Mouse (Mus musculus): ENCODE results near the gene Il21r. TPM values are rescaled to one million over a fixed set of nuclear protein-coding genes. Genes with fewer than 3 reads are reported as not detected.

Gene Il21r
- polyA plus RNA-seq, 1 experiment from 2014 or later = 0.17 TPM

DNA sequence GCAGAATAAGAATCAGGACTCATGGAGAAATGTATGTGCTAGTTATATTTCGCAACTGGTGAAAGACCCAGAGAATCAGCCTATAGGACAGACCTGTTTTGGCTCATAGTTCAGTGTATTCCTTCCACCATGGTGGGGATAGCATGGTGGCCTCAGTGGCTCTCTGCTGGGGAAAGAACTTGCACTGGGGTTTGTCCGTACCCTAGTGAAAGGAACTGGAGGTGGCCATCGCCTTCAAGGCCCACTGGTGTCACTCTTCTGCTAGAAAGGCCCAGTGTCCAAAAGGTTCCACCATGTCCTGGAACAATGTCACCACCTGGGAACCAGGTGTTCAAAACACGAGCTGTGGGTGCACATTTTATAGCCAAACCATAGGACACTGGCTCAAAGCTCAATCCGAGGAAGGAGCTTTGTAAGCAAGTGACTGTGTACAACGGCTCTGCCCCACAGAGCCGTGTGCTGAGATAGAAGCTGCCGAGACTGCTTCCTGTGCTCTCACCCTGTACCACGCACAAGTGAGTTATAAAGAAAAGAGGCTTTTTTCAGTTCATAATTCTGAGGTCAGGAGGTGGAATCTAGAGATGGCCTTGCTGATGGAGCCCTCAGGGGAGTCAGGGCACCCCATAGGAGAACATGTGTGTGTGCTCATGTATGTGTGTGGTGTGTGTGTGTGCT is 23.5 kb upstream of the Il21r start:
- Histone ChIP-seq H3K27me3 (replicated peaks; ENCODE audit: control insufficient read depth, insufficient read depth, low read length) (no peaks in the 10 kb centered on the region), H3K4me3 (ENCODE audit: low read depth, low read length) (no peak overlapping the region), H3K4me1 (ENCODE audit: control insufficient read depth, insufficient read depth, low read length) (no peaks in the 10 kb centered on the region), H3K27ac (ENCODE audit: low read depth, low read length) (no peak overlapping the region), H3K9ac (ENCODE audit: low read length) (no peak overlapping the region), H3K4me2 (ENCODE audit: low read length) (no peak overlapping the region), H3K36me3 (ENCODE audit: control insufficient read depth, insufficient read depth, low read length) (no peaks in the 10 kb centered on the region), H3K9me3 (replicated peaks; ENCODE audit: control insufficient read depth, low read length) (no peaks in the 10 kb centered on the region)
- WGBS = 87% methylated on average over 9 of the region's 9 CpGs
- no peak for DNase-seq (ENCODE audit: low spot score)
- ATAC-seq = no peak

DNA sequence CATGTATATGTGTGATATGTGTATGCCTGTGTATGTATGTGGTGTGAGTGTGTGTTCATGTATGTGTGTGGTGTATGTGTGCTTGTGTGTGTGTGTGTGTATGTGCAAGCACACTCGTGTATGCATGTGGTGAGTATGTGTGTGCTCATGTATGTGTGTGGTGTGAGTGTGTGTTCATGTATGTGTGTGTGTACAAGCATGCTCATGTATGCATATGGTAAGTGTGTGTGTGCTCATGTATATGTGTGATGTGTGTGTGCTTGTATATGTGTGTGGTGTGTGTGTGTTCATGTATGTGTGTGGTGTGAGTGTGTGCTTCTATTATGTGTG is 23.0 kb upstream of the Il21r start:
- 97% methylated on average over 1 of the region's 1 CpGs for WGBS

DNA sequence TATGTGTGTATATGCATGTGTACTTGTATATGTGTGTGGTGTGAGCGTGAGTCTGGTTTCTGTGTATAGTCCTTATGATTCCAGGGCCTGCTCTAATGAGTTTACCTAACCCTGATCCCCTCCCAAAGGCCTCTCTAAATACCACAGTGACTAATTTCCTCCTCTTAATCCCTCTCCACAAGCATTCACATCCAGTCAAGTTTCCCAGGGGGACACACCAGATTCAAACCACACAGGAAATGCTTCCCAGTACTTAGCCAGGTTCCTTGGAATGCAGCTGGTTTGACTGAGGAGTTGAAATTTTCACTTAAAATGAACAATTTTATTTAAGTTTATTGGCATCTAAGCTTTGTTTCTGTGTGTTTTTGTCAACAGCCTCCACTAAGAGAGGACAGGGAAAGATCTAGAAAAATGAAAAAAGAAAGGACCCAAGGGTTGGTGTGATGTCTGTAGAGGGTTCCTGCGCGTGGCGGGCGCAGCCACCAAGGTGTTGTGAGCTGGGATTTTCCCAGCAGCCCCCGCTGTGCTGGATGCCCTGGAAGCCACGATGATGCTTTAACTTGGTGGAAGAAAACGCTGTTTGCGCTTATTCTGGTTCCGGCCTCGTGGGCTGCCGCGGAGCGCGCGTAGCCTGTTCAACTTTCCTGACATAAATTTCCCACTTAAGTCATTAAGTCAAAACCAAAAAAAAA is 22.5 kb upstream of the Il21r start:
- no peak for ATAC-seq
- 6% methylated on average over 16 of the region's 16 CpGs for WGBS

More for the DNA sequence above, 23.0 kb upstream of the Il21r start:
- Histone ChIP-seq H3K27ac (ENCODE audit: low read depth, low read length) (no peak overlapping the region), H3K4me1 (ENCODE audit: control insufficient read depth, insufficient read depth, low read length) (no peaks in the 10 kb centered on the region), H3K27me3 (replicated peaks; ENCODE audit: control insufficient read depth, insufficient read depth, low read length) (no peaks in the 10 kb centered on the region), H3K9ac (ENCODE audit: low read length) (no peak overlapping the region), H3K4me3 (ENCODE audit: low read depth, low read length) (no peak overlapping the region), H3K36me3 (ENCODE audit: control insufficient read depth, insufficient read depth, low read length) (no peaks in the 10 kb centered on the region), H3K9me3 (replicated peaks; ENCODE audit: control insufficient read depth, low read length) (no peaks in the 10 kb centered on the region), H3K4me2 (ENCODE audit: low read length) (no peak overlapping the region)
- ATAC-seq = no peak
- no peak for DNase-seq (ENCODE audit: low spot score)

DNA sequence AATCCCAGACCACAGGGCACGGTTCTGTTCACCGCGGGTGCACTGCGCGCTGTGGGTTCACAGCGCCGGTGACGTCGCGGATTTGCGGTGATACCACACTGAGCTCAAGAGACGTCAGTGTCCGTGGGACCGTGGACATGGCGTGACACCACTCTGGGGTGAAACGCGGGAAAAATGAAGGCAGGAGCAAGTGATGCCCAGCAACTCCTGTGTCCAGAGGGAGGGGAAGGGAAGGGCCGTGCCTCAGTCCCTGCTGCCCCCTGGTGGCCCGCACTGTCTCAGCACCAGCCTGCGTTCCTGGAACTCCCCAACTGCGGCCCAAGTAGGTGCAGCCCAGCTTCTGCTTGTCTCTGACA is 21.9 kb upstream of the Il21r start:
- Histone ChIP-seq H3K27me3 (replicated peaks; ENCODE audit: control insufficient read depth, insufficient read depth, low read length) (no peaks in the 10 kb centered on the region), H3K9ac (ENCODE audit: low read length) (peak overlapping the region; percentile 59), H3K4me3 (ENCODE audit: low read depth, low read length) (peak overlapping the region; percentile 40), H3K9me3 (replicated peaks; ENCODE audit: control insufficient read depth, low read length) (no peaks in the 10 kb centered on the region), H3K36me3 (ENCODE audit: control insufficient read depth, insufficient read depth, low read length) (no peaks in the 10 kb centered on the region), H3K27ac (ENCODE audit: low read depth, low read length) (no peak overlapping the region), H3K4me2 (ENCODE audit: low read length) (peak overlapping the region; percentile 91), H3K4me1 (ENCODE audit: control insufficient read depth, insufficient read depth, low read length) (no peaks in the 10 kb centered on the region)
- peak; percentile 84 for DNase-seq (ENCODE audit: low spot score)
- peak; percentile 86 for ATAC-seq
- 2% methylated on average over 21 of the region's 21 CpGs for WGBS

More for the DNA sequence above, 22.5 kb upstream of the Il21r start:
- Histone ChIP-seq H3K4me1 (ENCODE audit: control insufficient read depth, insufficient read depth, low read length) (no peaks in the 10 kb centered on the region), H3K27ac (ENCODE audit: low read depth, low read length) (no peak overlapping the region), H3K36me3 (ENCODE audit: control insufficient read depth, insufficient read depth, low read length) (no peaks in the 10 kb centered on the region), H3K4me3 (ENCODE audit: low read depth, low read length) (peak overlapping the region; percentile 40), H3K9me3 (replicated peaks; ENCODE audit: control insufficient read depth, low read length) (no peaks in the 10 kb centered on the region), H3K9ac (ENCODE audit: low read length) (peak overlapping the region; percentile 59), H3K4me2 (ENCODE audit: low read length) (peak overlapping the region; percentile 91), H3K27me3 (replicated peaks; ENCODE audit: control insufficient read depth, insufficient read depth, low read length) (no peaks in the 10 kb centered on the region)
- peak; percentile 34 for DNase-seq (ENCODE audit: low spot score)

DNA sequence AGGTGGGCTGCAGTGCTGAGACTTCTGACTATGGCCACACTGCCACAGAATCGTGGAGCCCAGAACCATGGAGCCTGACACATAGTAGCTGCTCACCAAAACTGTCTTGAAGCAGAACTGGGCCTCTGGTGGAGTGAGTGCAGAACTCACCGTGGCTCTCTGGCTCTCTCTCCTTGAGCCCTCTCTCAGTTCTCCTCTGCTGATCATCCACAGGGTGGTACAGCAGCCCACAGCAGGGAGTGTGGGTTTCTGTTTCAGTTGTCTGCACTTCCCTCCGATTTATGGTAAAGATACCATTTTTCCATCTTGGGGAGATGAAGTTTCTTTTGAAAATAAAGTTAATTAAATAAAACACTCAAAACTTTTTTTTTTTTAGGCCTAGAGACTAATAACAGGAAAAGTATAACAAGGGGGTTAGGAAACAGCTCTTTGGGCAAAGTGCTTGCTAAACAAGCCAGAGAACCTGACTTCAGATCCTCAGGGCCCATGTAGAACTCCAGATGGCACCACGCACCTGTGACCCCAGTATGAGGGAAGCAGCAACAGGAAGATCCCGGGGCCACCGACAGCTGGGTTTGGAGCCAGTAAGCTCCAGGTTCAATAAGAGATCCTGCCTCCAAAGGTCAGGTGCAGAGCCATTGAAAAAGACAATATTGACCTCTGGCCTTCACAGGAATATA is 19.8 kb upstream of the Il21r start:
- no peaks in the 10 kb centered on the region for H3K9me3 ChIP-seq (replicated peaks; ENCODE audit: control insufficient read depth, low read length)
- H3K36me3 ChIP-seq (ENCODE audit: control insufficient read depth, insufficient read depth, low read length) = no peaks in the 10 kb centered on the region
- no peak overlapping the region for H3K9ac ChIP-seq (ENCODE audit: low read length)
- 71% methylated on average over 6 of the region's 6 CpGs for WGBS
- no peak for ATAC-seq
- no peak overlapping the region for H3K27ac ChIP-seq (ENCODE audit: low read depth, low read length)
- H3K4me1 ChIP-seq (ENCODE audit: control insufficient read depth, insufficient read depth, low read length) = no peaks in the 10 kb centered on the region
- H3K4me3 ChIP-seq (ENCODE audit: low read depth, low read length) = no peak overlapping the region
- no peak for DNase-seq (ENCODE audit: low spot score)
- H3K4me2 ChIP-seq (ENCODE audit: low read length) = no peak overlapping the region
- H3K27me3 ChIP-seq (replicated peaks; ENCODE audit: control insufficient read depth, insufficient read depth, low read length) = no peaks in the 10 kb centered on the region

DNA sequence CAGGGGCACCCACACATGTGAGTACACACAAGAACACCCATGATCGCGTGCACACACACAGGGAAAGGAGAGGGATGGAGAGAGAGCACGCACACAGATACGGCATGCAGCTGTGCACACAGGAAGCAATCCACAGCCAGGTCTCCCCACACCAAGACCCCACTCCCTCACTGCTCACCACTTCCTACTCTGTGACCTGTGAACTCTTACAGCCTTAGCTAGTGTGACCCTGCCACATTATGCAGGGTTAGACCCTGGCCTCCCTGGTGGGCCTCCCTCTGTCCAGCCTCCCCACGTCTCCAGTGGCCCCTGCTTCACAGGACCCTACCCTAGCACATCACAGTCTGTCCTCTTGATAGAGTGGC is 19.2 kb upstream of the Il21r start:
- Histone ChIP-seq H3K27ac (ENCODE audit: low read depth, low read length) (no peak overlapping the region), H3K36me3 (ENCODE audit: control insufficient read depth, insufficient read depth, low read length) (no peaks in the 10 kb centered on the region), H3K4me3 (ENCODE audit: low read depth, low read length) (no peak overlapping the region), H3K9me3 (replicated peaks; ENCODE audit: control insufficient read depth, low read length) (no peaks in the 10 kb centered on the region), H3K9ac (ENCODE audit: low read length) (no peak overlapping the region), H3K4me2 (ENCODE audit: low read length) (no peak overlapping the region), H3K27me3 (replicated peaks; ENCODE audit: control insufficient read depth, insufficient read depth, low read length) (no peaks in the 10 kb centered on the region), H3K4me1 (ENCODE audit: control insufficient read depth, insufficient read depth, low read length) (no peaks in the 10 kb centered on the region)
- WGBS = 78% methylated on average over 5 of the region's 5 CpGs
- ATAC-seq = no peak
- no peak for DNase-seq (ENCODE audit: low spot score)

DNA sequence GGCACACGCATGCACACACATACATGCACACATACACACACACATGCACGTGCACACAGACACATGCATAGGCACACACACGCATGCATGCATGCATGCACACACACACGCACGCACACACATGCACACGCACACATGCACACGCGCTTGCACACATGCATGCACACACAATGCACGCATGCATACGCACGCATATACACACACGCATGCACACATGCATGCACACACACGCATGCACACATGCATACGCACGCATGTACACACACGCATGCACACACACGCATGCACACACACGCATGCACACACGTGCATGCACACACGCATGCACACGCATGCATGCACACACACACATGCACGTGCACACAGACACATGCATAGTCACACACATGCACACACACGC is 16.9 kb upstream of the Il21r start:
- Histone ChIP-seq H3K9ac (ENCODE audit: low read length) (no peak overlapping the region), H3K9me3 (replicated peaks; ENCODE audit: control insufficient read depth, low read length) (no peaks in the 10 kb centered on the region), H3K36me3 (ENCODE audit: control insufficient read depth, insufficient read depth, low read length) (no peaks in the 10 kb centered on the region), H3K4me3 (ENCODE audit: low read depth, low read length) (no peak overlapping the region), H3K4me2 (ENCODE audit: low read length) (no peak overlapping the region), H3K27ac (ENCODE audit: low read depth, low read length) (no peak overlapping the region), H3K4me1 (ENCODE audit: control insufficient read depth, insufficient read depth, low read length) (no peaks in the 10 kb centered on the region), H3K27me3 (replicated peaks; ENCODE audit: control insufficient read depth, insufficient read depth, low read length) (no peaks in the 10 kb centered on the region)
- ATAC-seq (no peak), DNase-seq (ENCODE audit: low spot score) (no peak)
- 97% methylated on average over 23 of the region's 23 CpGs for WGBS

DNA sequence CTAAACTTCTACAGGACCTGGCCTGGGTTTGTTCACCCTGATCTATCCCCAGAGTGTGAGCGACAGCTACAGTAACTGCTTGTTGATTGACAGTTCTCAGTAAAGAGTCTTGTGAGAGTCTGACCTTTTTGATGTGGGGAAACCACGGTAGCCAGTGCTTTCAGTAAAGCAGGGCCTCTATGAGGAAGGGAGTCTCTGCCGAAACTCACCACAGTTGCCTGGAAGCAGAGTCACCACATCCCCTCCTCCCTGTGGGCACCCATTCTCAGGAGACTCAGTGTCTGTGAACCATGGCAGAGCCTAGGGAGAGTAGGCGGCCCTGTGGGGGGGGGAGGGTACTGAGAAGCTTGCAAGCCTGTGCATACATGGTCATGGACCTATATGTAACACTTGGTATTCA is 14.5 kb upstream of the Il21r start:
- no peak for ATAC-seq
- no peak overlapping the region for H3K4me3 ChIP-seq (ENCODE audit: low read depth, low read length)

DNA sequence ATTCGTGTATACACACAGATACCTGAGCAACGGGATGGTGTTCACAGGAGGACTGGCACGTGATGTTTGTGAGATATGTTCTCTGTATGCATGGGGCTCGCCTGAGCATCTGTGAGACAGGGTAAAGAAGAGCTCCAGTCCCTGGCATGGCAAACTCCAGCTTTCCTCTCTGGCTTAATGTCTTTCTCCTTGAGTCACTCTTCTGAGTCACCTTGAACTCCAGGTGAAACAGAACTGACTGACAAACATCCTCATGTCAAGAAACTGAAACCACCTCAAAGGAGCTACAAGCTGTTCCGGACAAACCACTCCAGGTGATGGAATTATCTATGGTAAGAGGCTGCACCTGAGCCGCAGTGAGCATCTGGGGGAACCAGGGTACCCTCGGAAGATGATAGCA is 13.3 kb upstream of the Il21r start:
- Histone ChIP-seq H3K27ac (ENCODE audit: low read depth, low read length) (no peak overlapping the region), H3K27me3 (replicated peaks; ENCODE audit: control insufficient read depth, insufficient read depth, low read length) (no peaks in the 10 kb centered on the region), H3K9ac (ENCODE audit: low read length) (no peak overlapping the region), H3K36me3 (ENCODE audit: control insufficient read depth, insufficient read depth, low read length) (no peaks in the 10 kb centered on the region), H3K4me2 (ENCODE audit: low read length) (no peak overlapping the region), H3K4me3 (ENCODE audit: low read depth, low read length) (no peak overlapping the region), H3K9me3 (replicated peaks; ENCODE audit: control insufficient read depth, low read length) (no peaks in the 10 kb centered on the region), H3K4me1 (ENCODE audit: control insufficient read depth, insufficient read depth, low read length) (no peaks in the 10 kb centered on the region)
- WGBS = 87% methylated on average over 7 of the region's 7 CpGs
- ATAC-seq (no peak), DNase-seq (ENCODE audit: low spot score) (no peak)

More for the DNA sequence above, 14.5 kb upstream of the Il21r start:
- no peaks in the 10 kb centered on the region for H3K36me3 ChIP-seq (ENCODE audit: control insufficient read depth, insufficient read depth, low read length)
- no peaks in the 10 kb centered on the region for H3K27me3 ChIP-seq (replicated peaks; ENCODE audit: control insufficient read depth, insufficient read depth, low read length)
- no peak overlapping the region for H3K9ac ChIP-seq (ENCODE audit: low read length)
- no peaks in the 10 kb centered on the region for H3K9me3 ChIP-seq (replicated peaks; ENCODE audit: control insufficient read depth, low read length)
- H3K4me2 ChIP-seq (ENCODE audit: low read length) = no peak overlapping the region
- H3K27ac ChIP-seq (ENCODE audit: low read depth, low read length) = no peak overlapping the region
- no peaks in the 10 kb centered on the region for H3K4me1 ChIP-seq (ENCODE audit: control insufficient read depth, insufficient read depth, low read length)
- DNase-seq (ENCODE audit: low spot score) = no peak
- WGBS = 87% methylated on average over 4 of the region's 4 CpGs
